ENCODE assay signal across 8 mouse cellular contexts in genomic region chr15:78383450-78384219, GRCm38 (mm10). TPM values are rescaled to one million over a fixed set of nuclear protein-coding genes. Genes with fewer than 3 reads are reported as not detected.
DNase-seq lines count a peak whose midpoint lies in the region; ATAC-seq and TF ChIP-seq lines count a peak whose summit lies in the region.
"Had no signal": no experiment of that assay in that cellular context is flagged by ENCODE, and none has a peak within 500 bp of the region (broad histone marks: within the 10 kb centered on the region; RNA-seq: fewer than 3 reads in every experiment).

No protein-coding gene starts in this region.

- no peak for TF ChIP-seq CTCF in kidney, adult 2 months (conservative IDR thresholded peaks at IDR 0.05; ENCODE audit: insufficient read depth, insufficient read length, low read depth, low read length)

- H3K27ac ChIP-seq in kidney, adult 2 months (ENCODE audit: insufficient read depth, low read depth, low read length), result peak overlapping the region; percentile 12; the same call in 1 of the 2 replicates
- no peak overlapping the region for H3K27ac ChIP-seq in kidney, embryonic 16.5 days (ENCODE audit: low read length)
- peak overlapping the region; percentile 18; the same call in 1 of the 2 replicates for H3K27ac ChIP-seq in embryonic facial prominence, embryonic 15.5 days (replicated peaks)

- peaks cover 16% of the 10 kb centered on the region; the same call in 1 of the 2 replicates for H3K4me1 ChIP-seq in kidney, adult 2 months (ENCODE audit: control insufficient read depth, insufficient read depth, low read length)
- no peaks in the 10 kb centered on the region for H3K4me1 ChIP-seq in kidney, embryonic 16.5 days (ENCODE audit: insufficient read depth, low read length)
- 0 out of 2 replicates have a peak, but pooled peaks cover 6% of the 10 kb centered on the region for H3K4me1 ChIP-seq in embryonic facial prominence, embryonic 15.5 days

- ATAC-seq in kidney, embryonic 16.5 days (ENCODE audit: low FRiP score, low TSS enrichment), result no peak
- ATAC-seq in embryonic facial prominence, embryonic 15.5 days (ENCODE audit: insufficient number of reproducible peaks, low FRiP score, low TSS enrichment, low read depth), result no peak

- H3K4me2 ChIP-seq in kidney, embryonic 16.5 days (replicated peaks; ENCODE audit: low read depth, low read length), result no peak overlapping the region
- no peak overlapping the region for H3K4me2 ChIP-seq in embryonic facial prominence, embryonic 15.5 days (replicated peaks)

- no peak overlapping the region for H3K4me3 ChIP-seq in kidney, adult 2 months (ENCODE audit: insufficient read depth, low read depth, low read length)
- H3K4me3 ChIP-seq in kidney, embryonic 16.5 days (ENCODE audit: low read length), result no peak overlapping the region
- H3K4me3 ChIP-seq in embryonic facial prominence, embryonic 15.5 days (replicated peaks), result no peak overlapping the region

- 60% methylated on average over 11 of the region's 11 CpGs for WGBS in kidney, adult 2 months
- WGBS in kidney, embryonic 16.5 days, result 78% methylated on average over 11 of the region's 11 CpGs
- WGBS in embryonic facial prominence, embryonic 15.5 days, result 67% methylated on average over 11 of the region's 11 CpGs

- DNase-seq in kidney, adult 2 months, result peak; percentile 92
- DNase-seq in heart, postnatal 4 days, result peak; percentile 47
- DNase-seq in left cerebral cortex, postnatal 4 days, result peak; percentile 65
- no peak for DNase-seq in retina, postnatal 1 day
- DNase-seq in urinary bladder, postnatal 25 days (ENCODE audit: low spot score), result no peak

- intact Hi-C loops in left cerebral cortex, postnatal 4 days (cut with DNase I), result no loop called here

- no peak overlapping the region for H3K9ac ChIP-seq in kidney, embryonic 16.5 days (replicated peaks; ENCODE audit: low read length)
- no peak overlapping the region for H3K9ac ChIP-seq in embryonic facial prominence, embryonic 15.5 days

- TF ChIP-seq POLR2A in kidney, adult 2 months (IDR thresholded peaks at IDR 0.05; ENCODE audit: low read depth, low read length), result no peak

- H3K9me3 ChIP-seq in kidney, embryonic 16.5 days (ENCODE audit: low read length), result no peaks in the 10 kb centered on the region
- no peaks in the 10 kb centered on the region for H3K9me3 ChIP-seq in embryonic facial prominence, embryonic 15.5 days (replicated peaks)

- no peaks in the 10 kb centered on the region for H3K36me3 ChIP-seq in kidney, adult 2 months (ENCODE audit: control insufficient read depth, insufficient read depth, low read length)
- H3K36me3 ChIP-seq in kidney, embryonic 16.5 days (ENCODE audit: insufficient read depth, low read length), result no peaks in the 10 kb centered on the region
- no peaks in the 10 kb centered on the region for H3K36me3 ChIP-seq in embryonic facial prominence, embryonic 15.5 days

- H3K27me3 ChIP-seq in kidney, adult 2 months (replicated peaks; ENCODE audit: control insufficient read depth, insufficient read depth, low read length), result no peaks in the 10 kb centered on the region
- H3K27me3 ChIP-seq in kidney, embryonic 16.5 days (ENCODE audit: insufficient read depth, low read length), result no peaks in the 10 kb centered on the region
- H3K27me3 ChIP-seq in embryonic facial prominence, embryonic 15.5 days, result no peaks in the 10 kb centered on the region

RNA-seq across cellular contexts. Expression of gene Tex33, which starts 12.1 kb away (rescaled TPM):
- polyA plus RNA-seq in kidney, adult 2 months (2012; rRNA removed), result 0.41 and 0.48 TPM in 2 replicates
- not detected in 2 replicates for polyA plus RNA-seq in kidney, embryonic 16.5 days (2015; fragmentation: Nextera tagmentation; extraction: Ambion mirVana)
- 0.83 TPM in 1 of 2 replicates, not detected in the other for polyA plus RNA-seq in embryonic facial prominence, embryonic 15.5 days (2015; fragmentation: Nextera tagmentation; extraction: Ambion mirVana)
- not detected for total RNA-seq in heart, postnatal 4 days (2021)
- total RNA-seq in left cerebral cortex, postnatal 4 days (2021), result not detected
- polyA plus RNA-seq: intestine, embryonic 14.5 days had no signal

RNA-seq across cellular contexts. Expression of gene Tst, which starts 22.1 kb away (rescaled TPM):
- polyA plus RNA-seq in kidney, adult 2 months (2012; rRNA removed), result 151 and 161 TPM in 2 replicates
- polyA plus RNA-seq in kidney, embryonic 16.5 days (2015; fragmentation: Nextera tagmentation; extraction: Ambion mirVana), result 64.4 and 76.4 TPM in 2 replicates
- polyA plus RNA-seq in embryonic facial prominence, embryonic 15.5 days (2015; fragmentation: Nextera tagmentation; extraction: Ambion mirVana), result 49.1 and 68.9 TPM in 2 replicates
- 10 to 100 TPM; 16.9 to 20.1 TPM for total RNA-seq in heart, postnatal 4 days (2021)
- 10 to 100 TPM; 29.2 to 30.4 TPM for total RNA-seq in left cerebral cortex, postnatal 4 days (2021)

RNA-seq across cellular contexts. Expression of gene Mpst, which starts 22.6 kb away (rescaled TPM):
- 270 and 419 TPM in 2 replicates for polyA plus RNA-seq in kidney, adult 2 months (2012; rRNA removed)
- 3.2 and 5.3 TPM in 2 replicates for polyA plus RNA-seq in kidney, embryonic 16.5 days (2015; fragmentation: Nextera tagmentation; extraction: Ambion mirVana)
- 2.8 and 4.1 TPM in 2 replicates for polyA plus RNA-seq in embryonic facial prominence, embryonic 15.5 days (2015; fragmentation: Nextera tagmentation; extraction: Ambion mirVana)
- 10 to 100 TPM; 21.9 to 24.9 TPM for total RNA-seq in heart, postnatal 4 days (2021)
- 10 to 100 TPM; 57.2 to 58.7 TPM for total RNA-seq in left cerebral cortex, postnatal 4 days (2021)

RNA-seq across cellular contexts. Expression of gene Kctd17, which starts 44.7 kb away (rescaled TPM):
- 163 and 184 TPM in 2 replicates for polyA plus RNA-seq in kidney, adult 2 months (2012; rRNA removed)
- 41.5 and 43.1 TPM in 2 replicates for polyA plus RNA-seq in kidney, embryonic 16.5 days (2015; fragmentation: Nextera tagmentation; extraction: Ambion mirVana)
- 59.0 and 62.5 TPM in 2 replicates for polyA plus RNA-seq in embryonic facial prominence, embryonic 15.5 days (2015; fragmentation: Nextera tagmentation; extraction: Ambion mirVana)
- 10 to 100 TPM; 72.0 to 74.8 TPM for total RNA-seq in heart, postnatal 4 days (2021)
- 100 to 1,000 TPM; 212 to 213 TPM for total RNA-seq in left cerebral cortex, postnatal 4 days (2021)

RNA-seq across cellular contexts. Expression of gene Csf2rb, which starts 58.1 kb away (rescaled TPM):
- 3.0 and 7.3 TPM in 2 replicates for polyA plus RNA-seq in kidney, adult 2 months (2012; rRNA removed)
- polyA plus RNA-seq in kidney, embryonic 16.5 days (2015; fragmentation: Nextera tagmentation; extraction: Ambion mirVana), result 1.3 TPM in 2 replicates
- 6.4 and 6.9 TPM in 2 replicates for polyA plus RNA-seq in embryonic facial prominence, embryonic 15.5 days (2015; fragmentation: Nextera tagmentation; extraction: Ambion mirVana)
- total RNA-seq in heart, postnatal 4 days (2021), result 1 to 10 TPM; 1.6 to 2.0 TPM
- 1 to 10 TPM; 1.3 to 2.4 TPM for total RNA-seq in left cerebral cortex, postnatal 4 days (2021)

Comparison
In these comparisons a context has a peak if more than half of its experiments do, and no peak if none do; other contexts are left out.
1. RNA of gene Mpst, which starts 22.6 kb away (polyA plus RNA-seq): 270 to 419 TPM in kidney, adult 2 months; 3.2 to 5.3 TPM in kidney, embryonic 16.5 days and 2.8 to 4.1 TPM in embryonic facial prominence, embryonic 15.5 days; every median in the first group is over 10 times any median in the second.
2. DNase-seq: peak in kidney, adult 2 months (single experiment), heart, postnatal 4 days (single experiment) and left cerebral cortex, postnatal 4 days (single experiment); none in retina, postnatal 1 day (single experiment) and urinary bladder, postnatal 25 days (single experiment).